Mouse (Mus musculus) layer of hippocampus, postnatal 36 days (tissue): ENCODE data around the gene Taok2. TPM values are rescaled to one million over a fixed set of nuclear protein-coding genes. Genes with fewer than 3 reads are reported as not detected.
"Not testable (repeated sequence)": the region's sequence is repeated elsewhere in the genome, so short reads cannot be mapped to it uniquely, and the experiment has no call there.

Experiments
- DNase-seq, 2 experiments: peaks; one replicate each; pipeline ENCODE4 v3.0.0; 2022
- total RNA-seq, 2 experiments: library from RNA; stranded (reverse); gene quantifications; 2 replicates each; pipeline ENCODE4 v1.2.3; 2021

Taok2 gene
- total RNA-seq: 100 to 1,000 TPM; 151 to 165 TPM

- peak; percentile 98 to 99 for DNase-seq
Observed at GRCm38 (mm10) chr7:126884286-126885164, at the start of gene Taok2. Gene Taok2 (minus strand): TSS chr7:126884703.

- DNase-seq: no peak
Observed at GRCm38 (mm10) chr7:126932652-126933051, 48.1 kb upstream of the Taok2 start.

GRCm38 (mm10) chr7:126929046-126929445 lies 44.5 kb upstream of the Taok2 start:
- no peak for DNase-seq

- DNase-seq: peak; percentile 92 to 93
Observed at GRCm38 (mm10) chr7:126928384-126929037, 44.0 kb upstream of the Taok2 start, which contains the start of gene Kctd13. Gene Kctd13 (plus strand): TSS chr7:126928879.

GRCm38 (mm10) chr7:126926299-126926698 lies 41.8 kb upstream of the Taok2 start:
- no peak for DNase-seq

- DNase-seq: no peak
Observed at GRCm38 (mm10) chr7:126923999-126924398, 39.5 kb upstream of the Taok2 start.

GRCm38 (mm10) chr7:126922624-126923060 lies 38.1 kb upstream of the Taok2 start, which contains the start of gene Tmem219:
Gene Tmem219 (minus strand): TSS chr7:126922917.
- no peak for DNase-seq

GRCm38 (mm10) chr7:126921563-126921962 lies 37.1 kb upstream of the Taok2 start:
- DNase-seq: no peak

GRCm38 (mm10) chr7:126919973-126920372 lies 35.5 kb upstream of the Taok2 start:
- no peak for DNase-seq

- not testable (repeated sequence) for DNase-seq
Observed at GRCm38 (mm10) chr7:126918356-126918755, 33.9 kb upstream of the Taok2 start.

- no peak for DNase-seq
Observed at GRCm38 (mm10) chr7:126914844-126915243, 30.3 kb upstream of the Taok2 start.

- DNase-seq: no peak
Observed at GRCm38 (mm10) chr7:126905590-126905989, 21.1 kb upstream of the Taok2 start.

- DNase-seq: not testable (repeated sequence)
Observed at GRCm38 (mm10) chr7:126899781-126900180, 15.3 kb upstream of the Taok2 start.

- peak; percentile 94 to 95 for DNase-seq
Observed at GRCm38 (mm10) chr7:126898102-126898990, 13.8 kb upstream of the Taok2 start.

- DNase-seq: peak in 1 of 2 experiments; percentile 16
Observed at GRCm38 (mm10) chr7:126897390-126898101, 13.0 kb upstream of the Taok2 start.

- DNase-seq: no peak
Observed at GRCm38 (mm10) chr7:126896912-126897311, 12.4 kb upstream of the Taok2 start.

- no peak for DNase-seq
Observed at GRCm38 (mm10) chr7:126888852-126889251, 4.3 kb upstream of the Taok2 start.

- DNase-seq: no peak
Observed at GRCm38 (mm10) chr7:126887281-126887680, 2.8 kb upstream of the Taok2 start.

- DNase-seq: no peak
Observed at GRCm38 (mm10) chr7:126883731-126884181, 747 bp downstream of the Taok2 start.

- no peak for DNase-seq
Observed at GRCm38 (mm10) chr7:126881040-126881439, 3.5 kb downstream of the Taok2 start.

GRCm38 (mm10) chr7:126877239-126877638 lies 7.3 kb downstream of the Taok2 start:
- no peak for DNase-seq

GRCm38 (mm10) chr7:126870520-126870891 lies 14.0 kb downstream of the Taok2 start:
- DNase-seq: no peak
